Mouse (Mus musculus) left cerebral cortex, adult 6 months (tissue): ENCODE data around the gene Rnaset2a. TPM values are rescaled to one million over a fixed set of nuclear protein-coding genes. Genes with fewer than 3 reads are reported as not detected.

ENCODE experiments used
- long read RNA-seq, 2 experiments: library from polyadenylated mRNA; unstranded; transcript quantifications; one replicate each; pipeline ENCODE4 v2.0.0; 2019 to 2020
- polyA plus RNA-seq: library from polyadenylated mRNA; unstranded; fragments of <200 nt; fragmentation: Nextera tagmentation; gene quantifications from 2 replicates; pipeline ENCODE4 v1.2.3, GENCODE M21; 2021

The Rnaset2a gene
- 18.6 and 20.1 TPM in 2 replicates for polyA plus RNA-seq
- long read RNA-seq, experiment 1, transcript Rnaset2a-201 (9 exons, 1,793 nt), result major isoform, 20 of 24 reads
- long read RNA-seq, experiment 1, partial matches to known transcripts, result 0 of 24 reads
- long read RNA-seq, experiment 1, other reads (novel, unspliced or antisense), result 1 of 24 reads
- long read RNA-seq, experiment 2, transcript Rnaset2a-201 (9 exons, 1,793 nt), result major isoform, 38 of 40 reads
- long read RNA-seq, experiment 2, partial matches to known transcripts, result 2 of 40 reads
- long read RNA-seq, experiment 2, other reads (novel, unspliced or antisense), result 0 of 40 reads

DNA sequence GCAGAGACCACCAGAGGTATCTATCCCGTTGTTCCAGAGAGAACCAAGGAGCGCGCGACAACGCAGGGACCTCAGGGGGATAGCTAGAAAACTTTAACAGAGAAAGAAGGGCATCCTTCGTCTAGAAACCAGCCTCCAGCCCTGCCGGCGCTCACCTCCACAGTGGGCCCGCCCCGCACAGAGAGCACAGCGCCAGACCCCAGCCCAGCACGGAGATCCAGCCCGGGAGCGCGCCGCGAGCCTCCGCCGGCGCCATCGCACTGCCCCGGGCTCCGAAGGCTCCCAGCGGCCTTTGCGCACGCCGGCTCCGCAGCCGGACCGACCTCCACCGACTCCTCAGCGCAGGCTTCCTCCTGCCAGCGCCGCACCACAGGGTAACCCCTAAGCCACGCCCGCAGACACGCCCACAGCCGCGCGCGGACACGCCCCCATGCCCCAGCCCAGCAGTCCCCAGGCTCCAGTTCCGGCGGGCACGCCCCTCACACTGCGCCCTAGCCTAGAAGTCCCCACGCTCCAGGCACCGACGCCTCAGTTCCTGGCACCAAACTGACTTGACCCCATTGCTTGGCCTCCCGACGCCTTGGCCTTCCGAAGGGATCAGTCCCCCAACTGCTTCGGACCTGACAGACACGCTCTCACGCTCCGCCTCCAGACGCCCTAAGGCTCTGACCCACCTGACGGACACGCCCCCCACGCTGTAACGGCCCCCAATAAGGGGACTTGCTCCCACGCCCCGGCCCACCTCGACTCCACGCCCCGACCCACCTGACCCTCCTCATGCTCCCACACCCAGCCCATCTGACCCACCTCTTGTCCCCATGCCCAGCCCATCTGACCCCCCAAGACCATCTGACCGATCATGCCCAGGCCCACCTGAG, at the start of gene Rnaset2a, which contains the start of gene Gm49673:
Gene Rnaset2a (minus strand): TSS at position 659 of the 878 bp plus-strand sequence.
Gene Gm49673 (minus strand): TSS at position 350 of the 878 bp plus-strand sequence.

DNA sequence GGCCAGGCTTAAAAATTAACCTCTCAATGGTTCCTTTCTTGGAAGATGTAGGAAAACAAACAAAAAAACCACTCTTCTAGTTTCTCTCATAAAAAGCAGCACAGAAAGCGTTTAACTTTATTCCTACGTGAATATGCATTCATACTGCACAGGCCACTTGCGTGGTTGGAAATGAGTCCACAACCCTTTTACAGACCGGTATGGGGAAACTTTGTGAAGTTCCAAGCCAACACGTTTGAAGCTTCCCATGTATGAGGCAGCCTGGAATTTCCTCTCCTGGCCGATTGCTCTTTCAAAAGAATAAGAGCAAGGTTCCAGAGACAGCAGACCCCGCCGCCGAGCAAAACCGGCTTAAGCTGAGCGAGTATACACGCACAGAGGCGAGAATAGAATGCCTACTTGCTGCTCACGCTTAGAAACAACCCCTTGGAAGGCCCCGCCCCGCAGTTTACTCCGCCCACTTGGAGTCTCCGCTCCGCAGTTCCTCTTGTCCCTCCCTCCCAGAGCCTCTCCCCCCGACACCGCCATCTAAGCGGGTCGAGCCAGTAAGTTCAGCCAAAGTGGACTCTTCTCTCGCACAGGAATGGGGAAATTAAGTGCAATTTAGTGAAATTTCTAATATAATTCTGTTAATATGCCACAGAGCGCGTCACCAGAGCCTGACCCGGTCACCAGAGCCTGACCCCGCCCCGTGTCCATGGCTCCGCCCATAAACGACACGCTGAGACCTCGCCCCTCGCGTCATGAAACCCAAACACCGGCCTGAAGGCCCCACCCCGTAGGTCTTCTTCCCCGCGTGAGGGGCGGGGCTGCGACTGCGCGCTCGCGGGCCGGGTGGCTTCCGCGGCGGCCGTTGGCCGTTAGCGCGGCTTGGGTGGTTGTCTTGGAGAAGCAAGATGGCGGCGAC, 17.1 kb upstream of the Rnaset2a start, which contains the start of gene Fgfr1op:
Gene Fgfr1op (plus strand): TSS at position 801 of the 907 bp plus-strand sequence.

Other genes with a start within 250 kb of the Rnaset2a start
- 0.40 and 0.50 TPM in 2 replicates for gene Tagap, start 222.1 kb downstream of the Rnaset2a start, polyA plus RNA-seq
- gene Rsph3a, start 202.5 kb downstream of the Rnaset2a start, polyA plus RNA-seq, result 64.8 and 71.2 TPM in 2 replicates
- gene Gm49673, start 309 bp downstream of the Rnaset2a start, polyA plus RNA-seq, result 0.34 and 0.69 TPM in 2 replicates
- gene Fgfr1op, start 17.4 kb upstream of the Rnaset2a start, polyA plus RNA-seq, result 8.1 and 8.5 TPM in 2 replicates
- gene Ccr6, start 87.9 kb upstream of the Rnaset2a start, polyA plus RNA-seq, result 0.17 and 0.38 TPM in 2 replicates
- gene Mpc1, start 134.8 kb upstream of the Rnaset2a start, polyA plus RNA-seq, result 657 and 854 TPM in 2 replicates
- gene Sft2d1, start 163.0 kb upstream of the Rnaset2a start, polyA plus RNA-seq, result 174 and 188 TPM in 2 replicates
- 7.5 and 15.2 TPM in 2 replicates for gene Prr18, start 189.4 kb upstream of the Rnaset2a start, polyA plus RNA-seq
- 0.29 and 0.76 TPM in 2 replicates for gene T2, start 207.9 kb upstream of the Rnaset2a start, polyA plus RNA-seq